Mouse (Mus musculus): ENCODE results near the gene Ppard.
A peak's percentile ranks its signal among the peaks of the same experiment; 100 is the strongest.
"Not testable (repeated sequence)": the region's sequence is repeated elsewhere in the genome, so short reads cannot be mapped to it uniquely, and the experiment has no call there.

Ppard gene

GRCm38 (mm10) chr17:28312232-28313211 lies 80.0 kb downstream of the Ppard start:
- no peak for DNase-seq (ENCODE audit: low read depth in 1 of 2, low spot score in 2 of 2)

GRCm38 (mm10) chr17:28313212-28313879 lies 80.8 kb downstream of the Ppard start, which contains the start of gene Fance:
Gene Fance (plus strand): TSS chr17:28313519.
- DNase-seq (ENCODE audit: low read depth in 1 of 2, low spot score in 2 of 2), result peak; percentile 83 to 84

- no peak for DNase-seq (ENCODE audit: low read depth in 1 of 2, low spot score in 2 of 2)
These were observed 81.4 kb downstream of the Ppard start for GRCm38 (mm10) chr17:28313880-28314225.

- DNase-seq (ENCODE audit: low read depth in 1 of 2, low spot score in 2 of 2), result no peak
These were observed 83.2 kb downstream of the Ppard start for GRCm38 (mm10) chr17:28315611-28316160.

- DNase-seq (ENCODE audit: low read depth in 1 of 2, low spot score in 2 of 2), result no peak
These were observed 84.0 kb downstream of the Ppard start for GRCm38 (mm10) chr17:28316476-28316875.

- DNase-seq (ENCODE audit: low read depth in 1 of 2, low spot score in 2 of 2), result no peak
These were observed 84.6 kb downstream of the Ppard start for GRCm38 (mm10) chr17:28317091-28317490.

- DNase-seq (ENCODE audit: low read depth in 1 of 2, low spot score in 2 of 2), result no peak
These were observed 85.2 kb downstream of the Ppard start for GRCm38 (mm10) chr17:28317725-28318124.

- DNase-seq (ENCODE audit: low read depth in 1 of 2, low spot score in 2 of 2), result no peak
These were observed 89.2 kb downstream of the Ppard start for GRCm38 (mm10) chr17:28321700-28322099.

GRCm38 (mm10) chr17:28323786-28324185 lies 91.3 kb downstream of the Ppard start:
- no peak for DNase-seq (ENCODE audit: low read depth in 1 of 2, low spot score in 2 of 2)

- not testable (repeated sequence) for DNase-seq (ENCODE audit: low read depth in 1 of 2, low spot score in 2 of 2)
These were observed 91.9 kb downstream of the Ppard start for GRCm38 (mm10) chr17:28324416-28324815.

GRCm38 (mm10) chr17:28325751-28326150 lies 93.3 kb downstream of the Ppard start:
- DNase-seq (ENCODE audit: low read depth in 1 of 2, low spot score in 2 of 2), result no peak

GRCm38 (mm10) chr17:28326951-28327350 lies 94.5 kb downstream of the Ppard start:
- DNase-seq (ENCODE audit: low read depth in 1 of 2, low spot score in 2 of 2), result no peak

GRCm38 (mm10) chr17:28327673-28328325 lies 95.3 kb downstream of the Ppard start:
- no peak for DNase-seq (ENCODE audit: low read depth in 1 of 2, low spot score in 2 of 2)

- DNase-seq (ENCODE audit: low read depth in 1 of 2, low spot score in 2 of 2), result peak; percentile 91 to 96
These were observed 95.9 kb downstream of the Ppard start, which contains the start of gene Rpl10a for GRCm38 (mm10) chr17:28328366-28328928. Gene Rpl10a (plus strand): TSS chr17:28328471.

- DNase-seq (ENCODE audit: low read depth in 1 of 2, low spot score in 2 of 2), result no peak
These were observed 96.4 kb downstream of the Ppard start for GRCm38 (mm10) chr17:28328946-28329345.

- DNase-seq (ENCODE audit: low read depth in 1 of 2, low spot score in 2 of 2), result no peak
These were observed 97.2 kb downstream of the Ppard start for GRCm38 (mm10) chr17:28329503-28330231.

GRCm38 (mm10) chr17:28330232-28330546 lies 97.7 kb downstream of the Ppard start:
- DNase-seq (ENCODE audit: low read depth in 1 of 2, low spot score in 2 of 2), result no peak

- not testable (repeated sequence) for DNase-seq (ENCODE audit: low read depth in 1 of 2, low spot score in 2 of 2)
These were observed 98.1 kb downstream of the Ppard start for GRCm38 (mm10) chr17:28330590-28330989.

- DNase-seq (ENCODE audit: low read depth in 1 of 2, low spot score in 2 of 2), result no peak
These were observed 99.0 kb downstream of the Ppard start for GRCm38 (mm10) chr17:28331241-28332112.

Measured in monocyte, adult 2 months (primary cell).